Mouse (Mus musculus): ENCODE measurements around the gene Fxyd3. TPM values are rescaled to one million over a fixed set of nuclear protein-coding genes. Genes with fewer than 3 reads are reported as not detected.

Fxyd3 gene
- total RNA-seq, 1 experiment, result 3.2 TPM

GRCm38 (mm10) chr7:31113800-31114199, 37.3 kb upstream of the Fxyd3 start:
- in situ Hi-C loops (cut with MboI; ENCODE audit: low sequenced_read_pairs in 2 of 2, unreplicated experiment in 2 of 2), result no loop called here
- Histone ChIP-seq H3K27ac (ENCODE audit: insufficient read depth, low read depth, low read length, poor library complexity, severe bottlenecking) (no peak overlapping the region), H3K4me1 (ENCODE audit: control insufficient read depth in 2 of 2, insufficient read depth in 2 of 2, low read length in 2 of 2, poor library complexity in 1 of 2) (peaks cover 0 to 16% of the 10 kb centered on the region in 2 experiments; a peak in 2 of 4 replicates), H3K4me3 (ENCODE audit: insufficient read depth in 1 of 2, low read depth in 1 of 2, low read length in 2 of 2, poor library complexity in 1 of 2, severe bottlenecking in 1 of 2) (no peak overlapping the region), H3K9me3 (ENCODE audit: control insufficient read depth, insufficient read depth, low read depth, low read length) (no peaks in the 10 kb centered on the region), H3K36me3 (ENCODE audit: control insufficient read depth, insufficient read depth, low read length, poor library complexity, severe bottlenecking) (no peaks in the 10 kb centered on the region), H3K9ac (ENCODE audit: insufficient read depth, low read depth, low read length, poor library complexity, severe bottlenecking) (no peak overlapping the region)
- DNase-seq (ENCODE audit: low read depth, low spot score), result no peak
- TF ChIP-seq HCFC1 (IDR thresholded peaks at IDR 0.05; ENCODE audit: borderline replicate concordance, insufficient read depth, low read length) (no peak), ZC3H11A (IDR thresholded peaks at IDR 0.05; ENCODE audit: borderline replicate concordance, low read depth, low read length) (no peak), ZNF384 (IDR thresholded peaks at IDR 0.05; ENCODE audit: low read depth, low read length) (no peak), MAFK (IDR thresholded peaks at IDR 0.05; ENCODE audit: insufficient read depth, low read depth, low read length) (no peak), CHD2 (IDR thresholded peaks at IDR 0.05; ENCODE audit: low read depth, low read length) (no peak)

GRCm38 (mm10) chr7:31112036-31112435, 35.5 kb upstream of the Fxyd3 start:
- in situ Hi-C loops (cut with MboI; ENCODE audit: low sequenced_read_pairs in 2 of 2, unreplicated experiment in 2 of 2), result no loop called here
- DNase-seq (ENCODE audit: low read depth, low spot score), result no peak
- H3K4me3 ChIP-seq (ENCODE audit: insufficient read depth in 1 of 2, low read depth in 1 of 2, low read length in 2 of 2, poor library complexity in 1 of 2, severe bottlenecking in 1 of 2), result no peak overlapping the region
- no peak overlapping the region for H3K9ac ChIP-seq (ENCODE audit: insufficient read depth, low read depth, low read length, poor library complexity, severe bottlenecking)
- no peaks in the 10 kb centered on the region for H3K9me3 ChIP-seq (ENCODE audit: control insufficient read depth, insufficient read depth, low read depth, low read length)
- H3K4me1 ChIP-seq (ENCODE audit: control insufficient read depth in 2 of 2, insufficient read depth in 2 of 2, low read length in 2 of 2, poor library complexity in 1 of 2), result peaks cover 0 to 14% of the 10 kb centered on the region in 2 experiments; a peak in 2 of 4 replicates
- H3K36me3 ChIP-seq (ENCODE audit: control insufficient read depth, insufficient read depth, low read length, poor library complexity, severe bottlenecking), result no peaks in the 10 kb centered on the region
- no peak for TF ChIP-seq ZNF384 (IDR thresholded peaks at IDR 0.05; ENCODE audit: low read depth, low read length)
- TF ChIP-seq ZC3H11A (IDR thresholded peaks at IDR 0.05; ENCODE audit: borderline replicate concordance, low read depth, low read length), result no peak
- TF ChIP-seq MAFK (IDR thresholded peaks at IDR 0.05; ENCODE audit: insufficient read depth, low read depth, low read length), result no peak
- no peak for TF ChIP-seq HCFC1 (IDR thresholded peaks at IDR 0.05; ENCODE audit: borderline replicate concordance, insufficient read depth, low read length)
- TF ChIP-seq CHD2 (IDR thresholded peaks at IDR 0.05; ENCODE audit: low read depth, low read length), result no peak
- H3K27ac ChIP-seq (ENCODE audit: insufficient read depth, low read depth, low read length, poor library complexity, severe bottlenecking), result no peak overlapping the region

GRCm38 (mm10) chr7:31110861-31111385, 34.4 kb upstream of the Fxyd3 start:
- Histone ChIP-seq H3K9ac (ENCODE audit: insufficient read depth, low read depth, low read length, poor library complexity, severe bottlenecking) (no peak overlapping the region), H3K4me3 (ENCODE audit: insufficient read depth in 1 of 2, low read depth in 1 of 2, low read length in 2 of 2, poor library complexity in 1 of 2, severe bottlenecking in 1 of 2) (no peak overlapping the region), H3K27ac (ENCODE audit: insufficient read depth, low read depth, low read length, poor library complexity, severe bottlenecking) (no peak overlapping the region), H3K36me3 (ENCODE audit: control insufficient read depth, insufficient read depth, low read length, poor library complexity, severe bottlenecking) (no peaks in the 10 kb centered on the region), H3K4me1 (ENCODE audit: control insufficient read depth in 2 of 2, insufficient read depth in 2 of 2, low read length in 2 of 2, poor library complexity in 1 of 2) (peaks cover 0 to 10% of the 10 kb centered on the region in 2 experiments; a peak in 2 of 4 replicates), H3K9me3 (ENCODE audit: control insufficient read depth, insufficient read depth, low read depth, low read length) (no peaks in the 10 kb centered on the region)
- TF ChIP-seq CHD2 (IDR thresholded peaks at IDR 0.05; ENCODE audit: low read depth, low read length) (no peak), HCFC1 (IDR thresholded peaks at IDR 0.05; ENCODE audit: borderline replicate concordance, insufficient read depth, low read length) (no peak), ZC3H11A (IDR thresholded peaks at IDR 0.05; ENCODE audit: borderline replicate concordance, low read depth, low read length) (no peak), ZNF384 (IDR thresholded peaks at IDR 0.05; ENCODE audit: low read depth, low read length) (no peak)
- DNase-seq (ENCODE audit: low read depth, low spot score), result no peak
- in situ Hi-C loops (cut with MboI; ENCODE audit: low sequenced_read_pairs in 2 of 2, unreplicated experiment in 2 of 2), result no loop called here

GRCm38 (mm10) chr7:31109796-31110195, 33.3 kb upstream of the Fxyd3 start:
- no peaks in the 10 kb centered on the region for H3K4me1 ChIP-seq (ENCODE audit: control insufficient read depth in 2 of 2, insufficient read depth in 2 of 2, low read length in 2 of 2, poor library complexity in 1 of 2)
- TF ChIP-seq HCFC1 (IDR thresholded peaks at IDR 0.05; ENCODE audit: borderline replicate concordance, insufficient read depth, low read length) (no peak), CHD2 (IDR thresholded peaks at IDR 0.05; ENCODE audit: low read depth, low read length) (no peak), MAFK (IDR thresholded peaks at IDR 0.05; ENCODE audit: insufficient read depth, low read depth, low read length) (no peak), ZC3H11A (IDR thresholded peaks at IDR 0.05; ENCODE audit: borderline replicate concordance, low read depth, low read length) (no peak), ZNF384 (IDR thresholded peaks at IDR 0.05; ENCODE audit: low read depth, low read length) (no peak)
- in situ Hi-C loops (cut with MboI; ENCODE audit: low sequenced_read_pairs in 2 of 2, unreplicated experiment in 2 of 2), result no loop called here
- DNase-seq (ENCODE audit: low read depth, low spot score), result no peak
- no peak overlapping the region for H3K4me3 ChIP-seq (ENCODE audit: insufficient read depth in 1 of 2, low read depth in 1 of 2, low read length in 2 of 2, poor library complexity in 1 of 2, severe bottlenecking in 1 of 2)
- no peak overlapping the region for H3K9ac ChIP-seq (ENCODE audit: insufficient read depth, low read depth, low read length, poor library complexity, severe bottlenecking)
- no peaks in the 10 kb centered on the region for H3K36me3 ChIP-seq (ENCODE audit: control insufficient read depth, insufficient read depth, low read length, poor library complexity, severe bottlenecking)
- H3K9me3 ChIP-seq (ENCODE audit: control insufficient read depth, insufficient read depth, low read depth, low read length), result no peaks in the 10 kb centered on the region
- H3K27ac ChIP-seq (ENCODE audit: insufficient read depth, low read depth, low read length, poor library complexity, severe bottlenecking), result no peak overlapping the region

GRCm38 (mm10) chr7:31109091-31109490, 32.6 kb upstream of the Fxyd3 start:
- DNase-seq (ENCODE audit: low read depth, low spot score), result no peak
- Histone ChIP-seq H3K27ac (ENCODE audit: insufficient read depth, low read depth, low read length, poor library complexity, severe bottlenecking) (no peak overlapping the region), H3K4me3 (ENCODE audit: insufficient read depth in 1 of 2, low read depth in 1 of 2, low read length in 2 of 2, poor library complexity in 1 of 2, severe bottlenecking in 1 of 2) (no peak overlapping the region), H3K9ac (ENCODE audit: insufficient read depth, low read depth, low read length, poor library complexity, severe bottlenecking) (no peak overlapping the region), H3K9me3 (ENCODE audit: control insufficient read depth, insufficient read depth, low read depth, low read length) (no peaks in the 10 kb centered on the region), H3K36me3 (ENCODE audit: control insufficient read depth, insufficient read depth, low read length, poor library complexity, severe bottlenecking) (no peaks in the 10 kb centered on the region), H3K4me1 (ENCODE audit: control insufficient read depth in 2 of 2, insufficient read depth in 2 of 2, low read length in 2 of 2, poor library complexity in 1 of 2) (no peaks in the 10 kb centered on the region)
- no peak for TF ChIP-seq MAFK (IDR thresholded peaks at IDR 0.05; ENCODE audit: insufficient read depth, low read depth, low read length)
- no peak for TF ChIP-seq ZC3H11A (IDR thresholded peaks at IDR 0.05; ENCODE audit: borderline replicate concordance, low read depth, low read length)
- TF ChIP-seq ZNF384 (IDR thresholded peaks at IDR 0.05; ENCODE audit: low read depth, low read length), result no peak
- no peak for TF ChIP-seq CHD2 (IDR thresholded peaks at IDR 0.05; ENCODE audit: low read depth, low read length)
- no peak for TF ChIP-seq HCFC1 (IDR thresholded peaks at IDR 0.05; ENCODE audit: borderline replicate concordance, insufficient read depth, low read length)
- in situ Hi-C loops (cut with MboI; ENCODE audit: low sequenced_read_pairs in 2 of 2, unreplicated experiment in 2 of 2), result no loop called here
